Mouse (Mus musculus) erythroblast, embryonic 14.5 days (primary cell): ENCODE measurements around the gene Gad1. TPM values are rescaled to one million over a fixed set of nuclear protein-coding genes. Genes with fewer than 3 reads are reported as not detected.

Experiments used
- H3K27me3 ChIP-seq: 2 replicates; pipeline ENCODE4 v1.6.1; 2012; ENCODE audit warnings: inconsistent platforms; ENCODE audit not compliant: control insufficient read depth
- H3K36me3 ChIP-seq: 2 replicates; pipeline ENCODE4 v1.6.1; 2012; ENCODE audit warnings: mild to moderate bottlenecking, inconsistent platforms; ENCODE audit not compliant: control insufficient read depth
- H3K4me1 ChIP-seq: 2 replicates; pipeline ENCODE4 v1.6.1; 2012; ENCODE audit warnings: inconsistent platforms; ENCODE audit not compliant: control insufficient read depth
- H3K4me3 ChIP-seq: replicated peaks from 2 replicates; pipeline ENCODE3; 2012; ENCODE audit warnings: moderate library complexity, mild to moderate bottlenecking, inconsistent platforms
- H3K9me3 ChIP-seq: 2 replicates; pipeline ENCODE4 v1.6.1; 2012; ENCODE audit warnings: low read length, inconsistent platforms, mixed read lengths; ENCODE audit not compliant: control insufficient read depth
- GATA1 ChIP-seq: IDR thresholded peaks from 2 replicates; pipeline ENCODE4 v1.6.1; 2012; ENCODE audit warnings: low read length, inconsistent platforms, mixed read lengths
- TAL1 ChIP-seq: IDR thresholded peaks from 3 replicates; pipeline ENCODE4 v1.6.1; 2012; ENCODE audit warnings: low read length, inconsistent platforms, mixed read lengths
- polyA plus RNA-seq: library from polyadenylated mRNA; stranded (reverse); fragments of >175 nt; gene quantifications from 2 replicates; pipeline ENCODE4 v1.2.3, GENCODE M21; 2012

The Gad1 gene
- polyA plus RNA-seq, 1 experiment: not detected

DNA sequence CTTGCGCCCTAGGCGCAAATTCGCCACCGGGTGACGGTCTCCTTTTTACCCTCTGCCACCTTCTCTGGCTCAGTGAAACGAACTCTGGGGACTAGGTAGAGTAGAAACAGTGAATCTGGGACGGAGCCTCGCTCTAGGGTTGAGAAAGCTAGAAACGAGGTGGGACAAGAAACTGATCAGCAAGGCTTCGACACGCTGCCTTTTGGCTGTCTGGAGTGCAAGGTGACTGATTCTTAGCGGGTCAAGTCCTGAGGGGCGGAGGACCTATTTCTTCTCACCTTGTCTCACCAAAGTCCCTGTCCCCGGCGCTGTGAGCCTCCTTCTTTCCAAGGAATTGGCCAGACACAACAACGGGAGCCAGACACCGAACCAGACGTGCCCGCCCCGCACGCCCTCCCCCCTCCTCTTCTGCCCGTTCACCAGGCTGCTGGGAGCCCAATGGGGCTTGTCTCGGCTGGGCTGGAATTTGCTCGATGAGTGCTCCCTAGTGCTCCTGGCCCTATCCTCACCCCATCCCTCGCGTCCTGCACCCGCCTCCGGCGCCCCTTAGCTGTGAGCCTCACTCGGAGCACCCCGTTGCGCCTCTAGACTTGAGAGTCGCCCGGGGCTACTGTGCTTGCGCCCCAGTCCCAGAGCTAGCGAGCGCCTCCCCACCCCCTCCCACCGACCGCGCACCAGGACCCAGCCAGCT is 10.3 kb downstream of the Gad1 start:
- TF ChIP-seq TAL1 (no peak), GATA1 (no peak)
- Histone ChIP-seq H3K4me1 (no peaks in the 10 kb centered on the region), H3K9me3 (no peaks in the 10 kb centered on the region; the same call in 1 of the 2 replicates), H3K27me3 (peaks cover 93% of the 10 kb centered on the region), H3K4me3 (no peak overlapping the region), H3K36me3 (no peaks in the 10 kb centered on the region)

DNA sequence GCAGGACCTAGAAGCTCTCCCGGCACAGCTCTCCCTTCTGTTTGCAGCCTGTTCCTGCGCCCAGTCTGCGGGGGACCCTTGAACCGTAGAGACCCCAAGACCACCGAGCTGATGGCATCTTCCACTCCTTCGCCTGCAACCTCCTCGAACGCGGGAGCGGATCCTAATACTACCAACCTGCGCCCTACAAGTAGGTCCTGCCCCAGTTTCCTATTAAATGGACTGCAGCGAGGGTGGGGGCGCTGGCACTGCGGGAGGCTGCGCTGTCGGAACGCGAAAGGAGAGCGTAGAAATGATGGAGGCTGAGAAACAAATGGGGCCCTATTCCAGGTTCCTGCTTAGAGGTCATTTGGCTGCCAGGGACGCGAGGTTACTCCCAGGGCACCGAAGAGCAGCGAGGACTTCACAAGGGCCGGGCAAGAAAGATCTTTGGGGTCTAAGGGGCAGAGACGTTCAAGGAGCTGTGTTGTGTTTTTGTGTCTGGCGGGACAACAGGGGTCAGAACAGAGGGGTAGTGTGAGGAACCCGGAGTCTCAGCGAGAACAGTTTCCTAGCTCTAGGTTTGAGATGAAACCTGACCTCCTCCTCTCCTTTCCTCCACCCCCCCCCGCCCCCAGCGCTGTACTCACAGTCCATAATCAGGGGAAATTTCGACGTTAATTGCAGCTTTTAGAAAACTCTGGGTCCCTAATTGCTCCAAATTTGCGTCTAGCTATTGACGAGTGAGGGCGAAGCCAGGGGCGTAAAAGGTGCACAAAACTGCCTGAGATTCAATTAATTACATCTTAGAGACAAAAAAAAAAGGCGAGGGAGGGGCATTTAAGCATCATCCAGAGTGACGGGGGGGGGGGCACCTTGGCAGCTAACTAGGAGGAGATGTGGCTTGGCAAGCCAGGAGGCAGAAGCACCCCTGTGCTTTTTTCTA is 11.1 kb downstream of the Gad1 start:
- no peaks in the 10 kb centered on the region; the same call in 1 of the 2 replicates for H3K9me3 ChIP-seq
- H3K4me1 ChIP-seq: no peaks in the 10 kb centered on the region
- TF ChIP-seq TAL1: no peak
- no peak for TF ChIP-seq GATA1
- peaks cover 100% of the 10 kb centered on the region for H3K27me3 ChIP-seq
- H3K4me3 ChIP-seq: no peak overlapping the region
- no peaks in the 10 kb centered on the region for H3K36me3 ChIP-seq

DNA sequence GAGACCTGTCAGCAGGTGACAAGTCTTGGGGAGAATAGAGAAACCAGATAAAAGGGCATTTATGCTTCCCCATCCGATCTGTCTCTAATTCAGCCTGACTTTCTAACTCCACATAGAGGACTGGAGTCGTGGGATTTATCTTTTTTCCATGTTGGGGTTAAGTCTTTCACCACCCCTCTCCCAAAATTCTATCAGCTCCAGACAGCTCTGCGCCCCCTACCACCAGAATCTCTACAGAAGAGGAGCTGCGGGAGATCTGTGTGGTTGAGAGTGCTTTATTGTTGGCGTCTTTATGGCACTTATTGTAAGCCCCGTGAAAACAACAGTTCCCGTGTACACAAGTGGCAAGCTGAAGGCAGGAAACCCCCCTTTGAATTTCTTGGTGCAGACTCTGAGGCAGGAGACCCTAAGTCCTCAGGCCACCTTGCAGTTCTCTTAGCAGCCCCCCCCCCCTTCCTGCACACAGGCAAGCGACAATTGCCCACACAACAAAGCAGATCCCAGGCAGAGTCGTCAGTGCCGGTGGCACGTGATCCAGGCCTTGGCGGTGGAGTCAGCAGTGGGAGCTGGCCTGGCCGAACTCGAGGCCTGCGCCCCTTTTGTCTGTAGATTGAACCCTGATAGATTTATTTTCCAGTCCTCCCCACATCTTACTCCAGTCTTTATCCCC is 11.9 kb downstream of the Gad1 start:
- H3K9me3 ChIP-seq: no peaks in the 10 kb centered on the region; the same call in 1 of the 2 replicates
- no peaks in the 10 kb centered on the region for H3K36me3 ChIP-seq
- H3K27me3 ChIP-seq: peaks cover 100% of the 10 kb centered on the region
- H3K4me1 ChIP-seq: no peaks in the 10 kb centered on the region
- no peak overlapping the region for H3K4me3 ChIP-seq
- no peak for TF ChIP-seq TAL1
- no peak for TF ChIP-seq GATA1

DNA sequence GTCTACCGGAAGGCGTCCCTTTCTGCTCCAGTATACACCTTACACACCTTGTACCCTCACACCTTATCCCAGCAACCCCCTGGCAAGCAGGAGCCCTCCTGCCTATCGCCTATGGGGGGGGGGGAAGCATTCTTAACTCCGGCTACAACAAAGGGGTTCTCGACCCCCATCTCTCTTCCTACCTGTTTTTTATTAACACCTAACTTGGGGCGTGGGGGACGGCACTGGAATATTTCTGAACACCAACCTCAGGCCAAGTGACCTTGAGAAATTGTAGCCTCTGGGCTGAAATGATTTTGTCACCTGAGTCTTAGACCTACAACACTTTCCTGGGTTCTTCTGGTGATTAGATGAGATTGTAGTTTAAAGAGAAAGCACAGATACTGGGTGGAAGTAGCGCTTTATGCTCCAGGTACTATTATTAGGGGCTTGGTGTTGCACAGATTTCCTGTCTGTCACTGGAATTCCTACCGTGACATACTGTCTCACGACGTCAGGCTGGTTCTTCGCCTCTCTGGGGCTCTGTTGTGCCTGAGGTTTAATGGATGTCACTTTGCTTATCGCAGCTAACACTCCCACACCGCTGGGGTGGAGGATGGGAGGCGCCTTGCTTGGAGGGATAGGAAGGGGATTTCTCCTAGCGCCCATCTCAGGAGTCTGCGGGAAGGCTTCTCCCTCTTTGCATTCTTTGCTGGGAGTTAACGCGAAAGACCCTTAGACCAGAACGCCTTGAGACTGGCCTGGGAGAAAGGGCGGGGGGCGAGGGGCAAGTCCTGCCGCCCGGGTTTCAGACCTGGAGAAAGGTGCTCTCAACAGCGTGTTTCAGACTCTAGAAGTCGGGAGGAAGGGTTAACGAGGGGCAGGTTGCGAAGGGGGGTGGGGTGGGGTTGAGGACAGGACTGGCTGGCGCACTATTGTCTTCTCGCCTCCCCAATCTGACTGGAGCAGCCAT is 13.1 kb downstream of the Gad1 start:
- TF ChIP-seq TAL1 (no peak), GATA1 (no peak)
- Histone ChIP-seq H3K4me1 (no peaks in the 10 kb centered on the region), H3K9me3 (no peaks in the 10 kb centered on the region; the same call in 1 of the 2 replicates), H3K27me3 (peaks cover 94% of the 10 kb centered on the region), H3K4me3 (no peak overlapping the region), H3K36me3 (no peaks in the 10 kb centered on the region)

DNA sequence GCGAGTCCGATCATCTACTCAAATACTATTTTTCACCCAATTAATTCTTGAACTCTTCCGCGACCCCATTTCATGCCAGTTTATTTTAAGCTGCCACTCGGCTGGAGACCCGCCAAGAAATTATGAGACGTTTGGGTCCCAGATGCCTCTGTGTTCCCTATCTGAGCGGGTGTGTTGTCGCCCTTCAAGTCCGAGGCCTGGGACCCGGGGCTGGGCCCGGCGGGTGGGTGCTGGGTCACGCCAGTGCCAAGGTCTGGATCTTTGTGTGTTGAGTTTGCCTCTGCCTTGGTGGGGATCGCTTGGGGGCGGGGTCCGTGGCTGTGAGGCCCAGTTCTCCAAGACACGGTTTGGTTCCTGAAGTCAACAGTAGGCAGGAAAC is 13.7 kb downstream of the Gad1 start:
- Histone ChIP-seq H3K27me3 (peaks cover 87% of the 10 kb centered on the region), H3K4me1 (no peaks in the 10 kb centered on the region), H3K9me3 (no peaks in the 10 kb centered on the region; the same call in 1 of the 2 replicates), H3K4me3 (no peak overlapping the region), H3K36me3 (no peaks in the 10 kb centered on the region)
- TF ChIP-seq TAL1: no peak
- TF ChIP-seq GATA1: no peak

DNA sequence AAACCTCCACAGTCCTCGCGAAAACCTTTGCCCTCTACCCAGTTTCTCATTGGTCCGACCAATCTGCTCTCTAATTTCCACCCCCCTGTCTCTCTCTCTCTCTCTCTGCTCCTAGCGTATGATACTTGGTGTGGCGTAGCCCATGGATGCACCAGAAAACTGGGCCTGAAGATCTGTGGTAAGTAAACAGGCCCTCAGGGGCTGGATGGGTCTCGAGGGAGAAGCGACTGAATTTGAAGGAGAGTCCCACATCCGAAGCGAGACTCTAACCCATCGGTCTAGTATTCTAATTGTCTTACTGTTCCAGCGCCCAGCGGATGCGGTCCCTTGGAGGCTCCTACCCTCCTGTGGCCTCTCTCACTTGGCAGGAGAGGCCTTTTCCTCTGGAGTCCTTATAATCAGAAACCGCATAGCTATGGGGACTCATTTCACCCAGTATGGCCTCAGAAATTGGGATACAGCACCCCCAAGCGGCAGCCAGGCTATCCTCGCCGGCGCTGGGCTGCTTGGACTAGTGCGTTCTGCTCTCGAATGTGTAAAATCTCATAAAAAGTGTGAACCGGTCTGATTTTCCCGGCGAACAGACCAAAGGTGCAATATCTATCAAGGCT is 14.3 kb downstream of the Gad1 start:
- H3K9me3 ChIP-seq: no peaks in the 10 kb centered on the region; the same call in 1 of the 2 replicates
- TF ChIP-seq GATA1 (no peak), TAL1 (no peak)
- no peaks in the 10 kb centered on the region for H3K36me3 ChIP-seq
- no peaks in the 10 kb centered on the region for H3K4me1 ChIP-seq
- H3K27me3 ChIP-seq: peaks cover 82% of the 10 kb centered on the region
- H3K4me3 ChIP-seq: no peak overlapping the region

DNA sequence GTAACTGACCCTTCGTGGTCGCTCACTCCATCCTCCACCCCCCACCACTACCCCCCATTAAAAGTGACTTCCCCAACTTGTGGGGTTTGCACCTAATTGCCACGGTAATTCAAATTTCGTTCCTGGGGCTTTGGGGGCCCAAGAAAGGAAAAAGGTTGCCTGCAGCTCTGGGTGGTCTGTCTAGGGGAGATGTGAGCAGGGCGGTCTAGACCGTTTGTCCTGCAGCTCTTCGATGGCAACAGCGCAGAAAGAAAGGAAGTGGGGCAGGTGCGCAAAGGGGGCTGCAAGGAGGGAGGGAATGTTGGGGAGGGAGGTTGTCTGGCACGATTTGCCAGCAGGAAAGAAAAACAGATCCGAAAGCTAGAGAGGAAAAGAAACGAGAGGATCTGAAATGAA is 14.8 kb downstream of the Gad1 start:
- Histone ChIP-seq H3K36me3 (no peaks in the 10 kb centered on the region), H3K4me3 (no peak overlapping the region)
- TF ChIP-seq TAL1 (no peak), GATA1 (no peak)

More for the DNA sequence above, 14.8 kb downstream of the Gad1 start:
- H3K9me3 ChIP-seq: no peaks in the 10 kb centered on the region
- peaks cover 77% of the 10 kb centered on the region for H3K27me3 ChIP-seq
- no peaks in the 10 kb centered on the region for H3K4me1 ChIP-seq
